Mouse (Mus musculus) T-helper 1 cell (primary cell): ENCODE data around the gene Ahr.

Experiments used
- in situ Hi-C: fragments of 300-600 bp; cut with MboI, MseI; formaldehyde crosslinking; loops from one replicate; pipeline ENCODE4 v1.15.1; 2025; ENCODE audit warnings: high pct_unique_total_duplicates

Gene Ahr

DNA sequence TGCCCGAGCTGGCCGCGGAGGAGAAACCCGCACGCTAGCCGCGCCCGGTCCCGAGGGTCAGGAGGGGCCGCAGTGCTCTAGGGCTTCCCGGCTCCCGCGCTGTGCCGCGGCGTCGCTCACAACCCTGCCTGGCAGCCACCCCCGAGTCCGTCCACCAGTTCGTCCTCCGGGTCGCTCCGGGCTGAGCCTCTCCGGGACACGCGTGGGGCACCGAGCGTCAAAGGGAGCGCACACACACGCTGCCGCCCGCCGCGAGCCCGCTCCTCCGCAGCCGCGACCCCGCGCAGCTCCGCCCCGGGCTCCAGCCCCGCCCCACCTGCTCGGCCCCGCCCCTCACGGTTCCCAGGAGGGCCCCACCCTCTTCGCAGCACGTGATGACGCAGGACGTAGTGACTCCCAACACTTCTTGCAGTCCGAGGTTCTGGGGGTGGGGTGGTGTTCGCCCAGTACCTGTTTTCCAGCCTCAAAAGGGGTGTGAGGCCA, at the start of gene Ahr:
Gene Ahr (minus strand): TSS at position 285 of the 483 bp plus-strand sequence.
- in situ Hi-C loops = loop anchor here (5.0 kb wide), 2 partner anchors 133 to 298 kb away; no protein-coding TSS in a partner anchor

DNA sequence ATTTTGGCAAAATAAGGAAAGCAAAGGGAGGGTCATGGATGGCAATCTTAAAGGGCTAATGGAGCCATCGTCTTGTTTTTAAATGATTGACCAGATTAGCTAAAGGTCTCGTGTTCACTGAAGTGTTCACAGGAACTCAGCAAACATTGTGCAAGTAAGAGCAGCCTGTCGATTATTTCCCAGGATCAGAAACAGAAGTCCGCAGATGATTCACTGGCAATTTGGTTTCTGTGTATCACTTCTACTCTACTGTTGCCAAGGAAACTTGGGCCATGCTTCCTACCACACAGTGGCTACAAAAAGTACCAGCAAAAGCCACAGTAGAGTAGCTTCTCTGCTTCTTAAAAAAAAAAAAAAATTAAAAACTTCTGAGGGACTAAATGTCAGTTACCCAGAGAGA, 44.0 kb upstream of the Ahr start:
- in situ Hi-C loops = no loop called here

DNA sequence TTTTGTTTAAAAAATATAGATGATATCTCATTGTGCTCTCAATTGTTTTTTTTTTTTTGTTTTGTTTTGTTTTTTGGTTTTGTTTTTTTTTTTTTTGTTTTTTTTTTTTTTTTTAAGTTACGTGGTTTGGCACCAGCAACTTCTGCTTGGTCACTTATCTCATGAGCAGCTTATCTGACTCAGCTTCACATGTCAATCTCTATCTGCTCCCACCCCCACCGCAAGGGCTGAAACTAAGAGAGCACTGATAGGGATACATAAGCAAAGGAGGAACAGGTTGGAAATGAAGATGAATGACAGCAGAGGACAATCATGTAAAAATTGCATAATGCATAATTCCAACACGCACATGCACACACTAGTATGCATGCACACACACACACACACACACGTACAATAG, 41.3 kb upstream of the Ahr start:
- in situ Hi-C loops = no loop called here

DNA sequence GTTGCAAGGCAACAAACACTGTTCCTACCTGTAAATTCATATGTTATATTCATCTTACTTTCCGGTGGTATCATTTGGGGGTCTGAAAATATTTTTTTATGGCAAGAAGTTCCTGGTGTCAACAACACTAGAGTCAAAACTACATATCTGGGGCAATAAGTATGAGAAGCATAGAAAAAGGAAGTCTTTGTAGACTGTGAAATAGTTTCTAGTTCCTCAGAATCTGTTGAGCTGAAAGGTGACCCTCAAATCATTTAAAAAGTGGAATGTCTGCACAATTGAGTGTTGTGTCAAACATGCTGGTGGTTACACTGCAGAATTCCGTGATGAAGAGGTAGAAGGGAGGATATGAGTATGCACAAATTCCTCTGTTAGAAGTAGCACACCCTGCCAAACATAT, 38.9 kb upstream of the Ahr start:
- in situ Hi-C loops = no loop called here

DNA sequence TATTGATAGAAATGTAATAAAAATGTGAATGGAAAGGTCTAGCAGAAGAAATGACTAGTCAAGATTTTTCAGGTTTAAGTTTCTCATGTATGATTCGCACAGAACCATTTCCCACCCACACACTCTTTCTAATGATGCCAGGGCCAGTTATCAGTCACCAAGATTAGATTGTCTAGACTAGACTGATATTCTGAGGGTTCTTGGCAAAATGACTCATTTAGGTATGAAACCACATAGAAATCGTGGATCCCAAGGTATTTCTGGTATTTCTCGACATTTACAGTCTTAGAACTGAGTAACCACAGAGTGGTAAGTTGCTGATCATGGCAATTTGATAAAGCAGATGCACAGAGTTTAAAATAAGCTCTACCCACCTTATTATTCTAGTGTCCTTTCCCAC, 28.0 kb upstream of the Ahr start:
- in situ Hi-C loops = loop anchor here (10.0 kb wide), 1 partner anchor 122 kb away; no protein-coding TSS in a partner anchor

DNA sequence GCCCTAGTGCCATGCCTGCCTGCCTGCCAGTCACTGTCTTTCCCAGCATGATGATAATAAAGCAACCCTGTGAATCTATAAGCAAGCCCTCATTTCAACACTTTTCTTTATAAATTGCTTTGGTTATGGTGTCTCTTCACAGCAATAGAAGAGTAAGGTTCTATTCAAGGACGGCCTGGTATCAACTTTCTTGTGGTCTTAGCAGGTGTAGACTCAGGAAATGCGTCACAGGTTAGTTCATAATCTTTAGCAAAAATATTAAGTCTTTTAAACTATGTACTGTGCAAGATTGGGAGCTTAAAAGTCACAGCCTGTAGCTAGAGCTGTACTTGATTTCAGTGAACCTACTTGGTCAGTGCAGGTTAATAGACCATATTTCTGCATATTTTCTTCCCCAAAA, 24.0 kb upstream of the Ahr start:
- in situ Hi-C loops = no loop called here

DNA sequence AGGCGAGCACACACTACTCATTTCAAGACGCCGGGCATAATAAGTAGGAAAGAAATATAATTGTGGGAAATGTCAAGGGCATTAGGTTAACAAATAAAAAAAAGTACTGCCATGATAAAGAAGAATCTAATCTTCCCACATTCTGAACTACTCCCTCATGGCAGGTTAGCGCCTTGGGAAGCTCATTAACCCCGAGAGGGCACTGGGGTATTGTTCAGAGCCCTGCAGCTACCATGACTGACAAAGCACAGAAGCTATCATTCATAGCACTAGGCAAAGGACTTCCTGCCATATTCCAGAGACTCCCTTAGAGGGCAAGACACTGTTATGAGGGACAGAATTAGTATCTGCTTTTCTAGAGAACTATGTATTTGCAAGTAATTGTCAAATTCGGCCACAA, 21.1 kb upstream of the Ahr start:
- in situ Hi-C loops = no loop called here

DNA sequence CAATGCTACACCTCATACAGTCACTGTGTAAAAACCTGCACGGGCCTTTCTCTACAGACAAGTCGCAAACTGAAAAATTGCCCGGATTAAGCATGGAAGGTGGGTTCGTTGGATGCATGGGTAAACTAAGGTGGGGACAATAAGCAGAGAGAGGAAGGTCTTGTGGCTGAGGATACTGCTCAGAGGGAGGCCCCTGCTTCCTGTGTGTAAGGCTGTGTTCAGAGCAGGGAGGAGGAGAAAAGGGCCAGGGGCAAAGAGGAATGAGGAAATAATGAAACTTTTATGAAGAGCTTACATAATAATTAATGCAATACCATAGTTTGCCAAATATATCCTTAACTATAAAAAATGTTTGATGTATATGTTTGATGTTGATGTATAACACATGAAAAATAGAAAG, 19.5 kb upstream of the Ahr start:
- in situ Hi-C loops = no loop called here

DNA sequence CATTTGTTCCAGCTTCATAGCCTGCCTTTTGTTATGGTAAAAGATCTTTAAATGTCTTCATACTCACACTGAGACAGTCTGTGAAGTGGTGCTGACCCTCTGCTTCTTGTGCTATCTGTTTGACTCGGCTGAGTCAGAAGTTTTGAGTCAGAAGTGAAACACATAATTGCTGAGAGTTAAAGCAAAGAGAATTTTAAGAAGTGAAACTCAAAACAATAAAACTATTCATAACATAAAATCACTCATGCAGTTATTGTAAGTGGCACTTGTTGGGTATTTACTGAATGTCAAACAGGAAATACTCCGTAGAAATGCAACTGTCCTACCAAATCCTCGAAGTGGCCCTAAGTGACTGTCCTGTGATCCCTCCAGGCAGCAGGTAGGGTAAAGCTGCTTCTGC, 18.3 kb upstream of the Ahr start:
- in situ Hi-C loops = no loop called here

DNA sequence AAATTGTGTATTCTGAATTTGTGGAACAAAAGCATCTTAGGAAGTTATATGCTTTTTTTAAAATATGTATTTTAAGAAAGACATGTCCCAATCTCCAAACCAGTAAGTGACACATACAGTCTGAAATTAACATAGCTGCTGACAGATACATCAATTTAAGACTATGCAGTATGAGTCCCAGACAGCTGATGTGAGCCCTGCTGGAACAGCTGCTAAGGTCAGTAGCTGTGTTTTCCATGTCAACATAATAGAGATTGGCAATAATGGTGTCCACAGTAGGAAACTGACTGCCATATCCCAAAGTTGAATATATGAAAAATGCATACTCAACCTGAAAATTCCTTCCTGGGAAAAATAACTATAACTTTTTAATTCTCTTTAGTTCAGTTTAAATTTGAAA, 15.5 kb upstream of the Ahr start:
- in situ Hi-C loops = no loop called here

DNA sequence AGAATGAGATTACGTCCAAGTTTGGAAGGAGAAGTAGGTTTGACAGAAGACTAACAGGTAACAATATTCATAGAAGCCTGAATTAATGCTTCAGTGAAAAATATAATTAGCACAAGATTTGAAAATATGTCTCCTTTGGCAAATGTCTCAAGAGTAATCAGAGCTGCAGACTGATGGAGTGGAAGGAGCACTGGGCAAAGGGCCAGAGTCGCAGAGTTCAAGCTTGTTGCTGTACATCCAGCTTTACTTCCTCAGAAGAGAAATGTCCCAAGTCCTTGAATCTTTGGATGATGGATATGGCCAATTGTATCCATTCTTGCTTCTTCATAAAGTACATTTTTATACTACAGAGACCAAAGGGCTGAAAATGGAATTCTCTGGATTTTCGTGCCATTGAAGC, 8.0 kb upstream of the Ahr start:
- in situ Hi-C loops = no loop called here

DNA sequence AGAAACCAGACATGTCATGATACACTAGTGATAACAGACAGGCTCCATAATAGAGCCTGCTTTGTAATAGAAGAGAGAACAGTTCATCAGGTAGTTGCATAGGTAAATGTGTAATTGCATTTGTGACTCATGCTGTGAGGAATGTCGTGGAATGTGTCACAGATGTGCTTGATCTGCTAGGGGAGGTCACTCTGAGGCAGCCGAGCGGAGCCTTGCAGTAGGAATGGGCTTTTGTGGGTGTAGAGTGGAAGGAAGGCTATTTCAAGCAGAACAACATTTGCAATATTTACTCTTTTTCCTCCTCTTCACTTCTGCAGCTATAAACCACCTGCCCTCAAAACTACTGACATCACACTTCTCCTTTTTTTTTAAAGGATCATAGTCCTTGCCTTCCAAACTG, 4.0 kb upstream of the Ahr start:
- in situ Hi-C loops = no loop called here

DNA sequence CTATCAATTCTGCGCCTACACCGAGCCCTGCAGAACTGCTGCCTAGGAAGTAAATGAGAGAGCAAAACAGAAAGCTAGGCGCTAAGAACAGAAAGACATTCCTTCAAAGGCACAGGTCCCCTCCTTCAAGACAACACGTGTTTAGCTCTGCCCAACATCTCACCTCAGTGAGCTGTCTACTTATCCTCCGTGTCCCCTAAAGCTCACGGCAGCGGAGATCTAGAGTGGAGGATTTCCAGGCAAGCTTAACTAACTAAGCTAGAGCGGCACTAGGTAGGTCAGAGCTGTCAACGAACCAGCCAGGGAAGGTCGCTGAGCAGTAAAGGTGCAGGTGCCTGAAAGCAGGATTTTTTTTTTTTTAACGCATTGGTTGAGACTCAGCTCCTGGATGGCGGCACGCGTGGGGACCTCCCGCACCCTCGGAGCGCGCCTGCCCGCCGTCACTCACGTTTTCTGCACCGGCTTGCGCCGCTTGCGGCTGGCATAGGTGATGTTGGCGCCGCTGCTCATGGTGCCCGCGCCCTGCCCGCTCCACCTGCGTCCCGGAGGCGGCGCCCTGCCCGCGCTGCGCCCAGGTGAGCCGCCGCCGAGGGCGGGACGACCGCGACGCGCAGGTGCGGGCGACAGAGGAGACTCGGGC, 604 bp downstream of the Ahr start:
- in situ Hi-C loops = loop anchor here (5.0 kb wide), 2 partner anchors 133 to 298 kb away; no protein-coding TSS in a partner anchor

DNA sequence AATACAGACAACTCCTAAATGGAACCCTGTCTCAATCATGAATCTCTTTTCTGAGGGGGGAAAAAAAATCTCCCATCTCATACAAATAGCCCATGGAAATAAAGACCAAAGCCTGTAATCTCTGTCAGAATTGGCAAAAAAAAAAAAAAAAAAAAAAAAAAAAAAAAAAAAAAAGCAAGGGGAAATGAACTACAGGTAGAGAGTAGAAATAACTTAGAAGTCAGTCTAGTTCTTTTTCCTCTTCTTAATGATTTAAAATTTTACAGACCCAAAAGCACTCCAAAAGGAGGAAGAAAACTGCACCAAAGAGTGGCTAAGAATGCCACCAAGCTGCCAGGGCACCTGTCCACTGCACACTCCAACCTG, 1.1 kb downstream of the Ahr start:
- in situ Hi-C loops = loop anchor here (5.0 kb wide), 2 partner anchors 134 to 299 kb away; no protein-coding TSS in a partner anchor

DNA sequence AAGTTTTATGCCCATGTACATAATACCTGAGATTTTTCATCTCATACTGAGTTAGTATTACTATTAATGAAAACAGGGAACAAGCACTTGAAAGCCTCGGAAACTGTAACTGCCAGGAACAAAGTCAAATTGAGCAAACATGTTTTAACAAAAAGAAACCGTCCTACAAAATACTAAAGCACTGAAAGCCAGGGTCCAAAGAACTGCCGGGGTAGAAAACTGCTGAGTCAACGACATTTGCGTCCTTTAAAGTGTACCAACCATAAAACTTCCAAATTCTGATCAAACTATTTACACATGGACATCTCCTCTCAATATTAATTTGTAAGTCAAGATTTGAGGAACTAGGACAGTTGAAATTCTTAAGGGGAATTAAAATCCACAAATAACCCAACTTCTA, 1.7 kb downstream of the Ahr start:
- in situ Hi-C loops = loop anchor here (5.0 kb wide), 2 partner anchors 134 to 299 kb away; no protein-coding TSS in a partner anchor

DNA sequence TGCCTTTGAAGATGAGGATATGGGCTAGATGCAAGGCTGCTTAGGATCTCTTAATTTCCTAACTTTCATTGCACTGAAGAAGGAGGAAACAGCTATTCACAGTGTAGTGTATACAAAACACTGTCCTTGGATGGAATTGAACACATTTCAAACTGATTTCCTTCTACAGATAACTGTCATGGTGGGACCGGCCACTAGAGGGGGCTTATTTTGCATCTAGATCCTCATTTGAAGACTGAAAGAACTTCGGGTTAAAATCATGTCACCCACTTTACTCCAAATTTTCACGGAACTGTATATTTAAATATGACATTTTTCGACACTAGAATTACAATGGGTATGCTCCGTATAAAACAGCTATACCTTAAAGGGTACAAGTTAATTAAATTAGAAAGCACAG, 2.7 kb downstream of the Ahr start:
- in situ Hi-C loops = loop anchor here (5.0 kb wide), 2 partner anchors 135 to 300 kb away; no protein-coding TSS in a partner anchor

DNA sequence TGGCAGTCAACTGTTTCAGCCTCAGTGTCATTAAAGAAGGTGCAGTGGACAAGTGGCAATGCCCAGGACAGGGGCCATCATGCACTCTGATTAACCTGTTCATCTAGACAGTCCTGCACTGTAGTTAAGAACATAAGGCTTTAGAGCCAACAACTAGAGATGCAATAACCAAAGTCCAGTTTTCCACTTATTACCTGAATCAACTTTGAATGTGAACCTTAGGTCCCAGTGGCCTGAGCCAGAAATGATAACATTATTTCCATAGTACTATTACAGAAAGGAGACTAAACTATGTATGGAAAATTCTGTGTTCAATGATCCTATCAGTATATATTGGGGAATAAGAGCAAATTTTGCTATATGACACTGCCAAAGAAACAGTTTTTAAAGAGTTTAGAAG, 4.3 kb downstream of the Ahr start:
- in situ Hi-C loops = loop anchor here (5.0 kb wide), 2 partner anchors 137 to 302 kb away; no protein-coding TSS in a partner anchor

DNA sequence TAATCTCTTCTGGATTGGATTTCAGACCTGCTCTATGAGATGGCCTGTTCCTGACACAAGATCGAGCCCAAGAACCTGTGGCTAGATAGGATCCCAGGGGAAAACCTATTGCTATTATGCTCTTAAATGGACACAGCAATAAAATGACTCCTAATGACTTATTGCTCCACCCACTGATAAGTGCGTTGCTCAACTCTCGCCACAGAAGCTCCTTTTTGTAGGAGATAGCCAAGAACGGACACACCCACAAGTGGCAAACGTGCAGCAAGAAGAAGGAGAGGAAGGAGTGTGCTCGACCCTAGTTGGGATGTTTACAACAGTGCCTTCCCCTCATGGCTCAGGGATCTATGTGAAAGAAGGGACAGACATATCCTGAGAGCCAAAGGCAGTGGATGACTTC, 7.4 kb downstream of the Ahr start:
- in situ Hi-C loops = no loop called here

DNA sequence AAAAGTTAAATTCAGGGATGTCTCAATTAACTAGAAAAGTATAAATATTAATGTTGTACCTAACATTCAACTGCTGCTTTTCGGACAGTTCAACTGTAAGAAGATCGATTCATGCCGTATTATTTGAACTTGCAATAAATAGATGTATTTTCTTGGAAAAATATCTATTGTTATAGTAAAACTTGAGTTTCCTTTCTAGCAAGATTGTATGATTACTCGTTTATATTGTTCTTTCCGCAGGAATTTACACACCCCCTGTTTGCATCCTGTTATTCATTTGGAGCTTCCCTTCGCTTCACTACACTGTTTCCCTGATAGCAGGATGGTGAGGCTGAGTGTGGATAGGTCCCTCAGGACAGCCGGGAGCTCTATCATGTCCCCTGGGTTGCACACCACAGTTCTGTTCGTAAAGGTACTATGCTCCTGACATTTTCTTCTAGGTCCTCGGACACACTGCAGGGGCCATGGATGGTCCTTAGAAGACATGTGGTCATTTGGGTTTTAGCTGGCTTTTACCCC, 12.2 kb downstream of the Ahr start:
- in situ Hi-C loops = no loop called here

DNA sequence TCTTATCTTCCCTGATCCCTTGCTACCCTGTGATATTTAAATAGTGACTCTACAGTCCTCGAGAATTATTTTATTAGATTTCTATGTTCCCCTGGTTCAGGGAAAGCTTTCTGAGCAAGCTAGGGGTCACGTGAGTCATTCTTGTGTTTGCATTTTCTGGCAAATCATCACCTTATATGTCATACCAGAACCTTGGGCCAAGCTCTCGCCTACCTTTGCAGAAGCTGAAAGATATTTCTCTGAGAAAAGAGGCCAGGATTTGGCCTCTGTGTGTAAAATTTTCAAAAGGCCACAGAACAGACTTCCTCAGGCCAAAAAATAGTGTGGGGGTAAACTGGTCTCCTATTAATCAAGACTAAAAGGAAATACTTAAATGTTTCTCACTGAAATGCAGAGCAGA, 19.2 kb downstream of the Ahr start:
- in situ Hi-C loops = no loop called here

DNA sequence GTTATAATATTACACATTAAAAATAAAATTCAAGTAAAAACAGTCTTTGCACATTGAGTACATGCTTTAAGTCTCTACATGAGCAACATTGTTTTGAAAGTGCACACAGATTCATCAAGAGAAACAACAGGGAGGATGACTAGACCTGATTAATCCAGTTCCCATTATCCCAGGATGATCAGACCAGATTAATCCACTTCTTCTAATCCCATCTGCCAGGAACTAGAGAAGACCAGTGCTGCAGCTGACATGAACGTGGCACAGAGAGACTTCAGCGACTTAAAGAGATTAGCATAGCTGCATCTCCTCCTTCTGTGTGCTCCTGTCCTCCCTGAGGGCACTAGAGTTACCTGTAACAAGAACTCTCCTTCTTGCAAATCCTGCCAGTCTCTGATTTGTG, 20.2 kb downstream of the Ahr start:
- in situ Hi-C loops = no loop called here

DNA sequence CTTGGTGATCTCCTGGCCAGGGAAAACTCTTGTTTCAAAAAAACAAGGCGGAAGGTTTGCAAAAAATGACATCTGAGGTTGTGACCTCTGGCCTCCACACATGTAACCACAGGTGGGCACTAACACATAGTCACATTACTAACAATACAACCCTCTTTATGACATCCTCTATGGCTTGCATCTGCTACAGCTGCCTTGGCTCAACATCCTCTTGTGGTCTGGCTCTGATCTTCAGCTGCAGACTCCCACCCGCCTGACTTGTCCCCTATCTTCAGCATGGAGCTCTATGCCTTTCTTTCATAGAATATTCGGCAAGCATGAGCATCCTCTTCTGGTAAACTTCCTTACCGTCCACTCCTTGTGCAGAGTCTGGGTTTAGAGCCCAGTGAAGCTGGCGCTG, 24.1 kb downstream of the Ahr start:
- in situ Hi-C loops = no loop called here

DNA sequence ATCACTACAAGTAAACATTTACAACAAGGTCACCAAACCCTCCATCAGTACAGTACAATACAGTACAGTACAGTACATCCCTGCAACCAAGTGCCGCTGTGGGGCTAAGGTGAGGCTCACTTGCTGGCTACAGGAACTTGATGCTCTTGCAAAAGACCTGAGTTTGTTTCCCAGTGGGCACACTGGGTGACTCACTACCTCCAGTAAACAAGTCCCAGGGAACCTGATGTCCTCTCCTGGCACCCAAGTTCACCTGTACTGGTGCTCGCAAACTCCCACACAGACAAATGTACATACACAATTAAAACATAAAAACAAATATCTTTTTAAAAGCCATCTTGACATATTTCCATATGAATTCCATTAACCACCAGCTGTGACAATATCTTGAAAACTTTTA, 28.5 kb downstream of the Ahr start:
- in situ Hi-C loops = no loop called here

DNA sequence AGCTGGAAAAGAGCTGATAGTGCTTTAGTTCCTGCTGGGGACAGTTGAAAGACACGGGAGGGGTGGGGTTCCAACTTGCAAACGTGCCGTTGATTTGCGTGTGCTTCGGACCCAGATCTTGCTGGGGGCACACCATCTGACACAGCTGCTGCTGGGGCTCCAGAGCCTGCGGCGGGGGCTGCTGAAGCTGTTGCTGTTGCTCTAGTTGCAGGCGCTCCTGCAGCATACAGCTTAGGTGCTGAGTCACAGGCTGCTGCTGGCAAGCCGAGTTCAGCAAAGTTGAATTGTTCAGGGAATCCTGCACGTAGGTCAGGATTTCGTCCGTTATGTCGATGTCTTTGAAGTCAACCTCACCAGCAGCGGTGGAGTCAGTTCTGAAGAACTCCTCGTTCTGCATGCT, 30.8 kb downstream of the Ahr start:
- in situ Hi-C loops = no loop called here
